Mouse (Mus musculus): ENCODE measurements around the gene Olfr1442.

DNA sequence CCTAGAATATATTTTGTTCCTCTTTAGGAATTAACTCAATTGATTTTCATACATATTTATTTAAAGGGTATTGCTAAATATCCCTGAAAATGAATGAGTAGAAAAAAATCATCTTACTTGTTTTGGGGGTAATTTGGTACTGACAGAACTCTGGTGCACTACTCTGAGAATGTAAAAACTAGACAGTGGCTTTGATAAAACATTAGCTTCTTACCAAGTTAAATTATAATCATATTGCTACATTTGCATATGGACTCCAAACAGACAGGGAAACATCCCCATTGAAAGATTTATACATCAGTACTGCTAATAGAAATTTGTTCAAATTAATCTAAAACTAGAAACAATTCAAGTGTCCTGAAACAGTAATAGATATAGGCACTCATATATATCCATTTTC lies 15.0 kb downstream of the Olfr1442 start:
- TF ChIP-seq GATA1 (IDR thresholded peaks at IDR 0.05; ENCODE audit: borderline replicate concordance, low read length) (no peak), TAL1 (conservative IDR thresholded peaks at IDR 0.05; ENCODE audit: low read depth, low read length) (no peak), CTCF (IDR thresholded peaks at IDR 0.05; ENCODE audit: low read depth, low read length) (no peak), GATA2 (IDR thresholded peaks at IDR 0.05; ENCODE audit: borderline replicate concordance, low read depth, low read length) (no peak), POLR2AphosphoS5 (IDR thresholded peaks at IDR 0.05; ENCODE audit: insufficient replicate concordance, low read depth, low read length) (no peak)

All from G1E (cell line).